Mouse (Mus musculus) ES-E14 (cell line): ENCODE measurements at regions not wholly inside any gene's neighbourhood (a gene's known extent, or its start where the extent isn't known, plus 50 kb on each side); places are given as distances from the start of the nearest gene placed in this dataset.
"Not testable (repeated sequence)": the region's sequence is repeated elsewhere in the genome, so short reads cannot be mapped to it uniquely, and the experiment has no call there.

Source experiments
- CHD2 ChIP-seq: IDR thresholded peaks from 2 replicates; pipeline ENCODE4 v1.6.1; 2014; ENCODE audit warnings: mild to moderate bottlenecking, low read depth, low read length, inconsistent platforms
- HCFC1 ChIP-seq: IDR thresholded peaks from 2 replicates; pipeline ENCODE4 v1.6.1; 2012; ENCODE audit warnings: low read length, inconsistent platforms, borderline replicate concordance; ENCODE audit not compliant: insufficient read depth
- MAFK ChIP-seq: IDR thresholded peaks from 2 replicates; pipeline ENCODE4 v1.6.1; 2014; ENCODE audit warnings: mild to moderate bottlenecking, low read depth, low read length, inconsistent platforms; ENCODE audit not compliant: insufficient read depth
- ZC3H11A ChIP-seq: IDR thresholded peaks from 2 replicates; pipeline ENCODE4 v1.6.1; 2012; ENCODE audit warnings: low read depth, mild to moderate bottlenecking, inconsistent platforms, low read length, borderline replicate concordance

- TF ChIP-seq HCFC1, MAFK, ZC3H11A, CHD2: not testable (repeated sequence)
These were observed 80.9 kb upstream of the Adss start for GRCm38 (mm10) chr1:177877223-177877622.
